Mouse (Mus musculus): ENCODE data around the gene Pabpc1l. TPM values are rescaled to one million over a fixed set of nuclear protein-coding genes. Genes with fewer than 3 reads are reported as not detected.

Pabpc1l gene
- polyA plus RNA-seq, 1 experiment from 2014 or later = 0.17 TPM

- ATAC-seq = no peak
- no peaks in the 10 kb centered on the region for H3K9me3 ChIP-seq (replicated peaks)
- H3K27ac ChIP-seq = no peak overlapping the region
- peaks cover 67% of the 10 kb centered on the region for H3K36me3 ChIP-seq
- H3K9ac ChIP-seq = peak overlapping the region; percentile 17; the same call in 1 of the 2 replicates
- H3K4me3 ChIP-seq = no peak overlapping the region
- H3K4me1 ChIP-seq = no peaks in the 10 kb centered on the region
- 55% methylated on average over 7 of the region's 7 CpGs for WGBS (ENCODE audit: insufficient replicate concordance)
- no peak overlapping the region for H3K4me2 ChIP-seq
- no peaks in the 10 kb centered on the region for H3K27me3 ChIP-seq (replicated peaks)
Observed at GRCm38 (mm10) chr2:164094152-164094551, 68.9 kb downstream of the Pabpc1l start.

DNA sequence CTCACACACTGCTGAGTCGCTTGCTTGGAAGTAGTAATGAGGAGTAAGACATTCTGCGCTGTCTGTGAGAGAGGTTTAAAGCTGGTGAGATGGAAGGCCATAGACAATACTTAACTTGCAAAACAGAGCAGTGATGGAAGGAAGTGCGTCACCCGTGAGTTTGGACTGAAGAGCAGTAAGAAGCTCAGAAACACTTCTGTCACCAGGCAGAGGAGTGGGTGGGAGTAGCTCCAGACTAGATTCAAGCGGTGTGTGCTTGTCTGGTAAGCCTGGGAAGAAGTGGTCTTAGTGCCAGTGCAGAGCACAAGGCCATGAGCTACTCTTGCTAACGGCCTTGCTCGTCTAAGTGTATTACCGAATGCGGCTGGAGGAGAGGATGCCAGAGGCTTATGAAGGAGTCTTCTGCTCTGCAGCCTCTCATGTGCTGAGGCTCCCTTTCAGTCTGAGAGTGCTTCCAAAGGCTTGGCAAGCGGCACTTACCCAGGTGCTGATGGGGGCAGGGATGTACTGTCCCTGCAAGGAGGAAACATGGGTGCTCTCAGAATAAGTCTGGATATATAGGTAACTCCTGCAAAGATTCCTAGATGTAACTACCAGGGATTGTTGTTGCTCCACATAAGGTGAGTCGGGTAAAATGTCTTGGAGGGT lies 73.5 kb downstream of the Pabpc1l start:
- H3K4me2 ChIP-seq = no peak overlapping the region
- H3K4me3 ChIP-seq = no peak overlapping the region
- ATAC-seq = no peak
- H3K4me1 ChIP-seq = no peaks in the 10 kb centered on the region
- peaks cover 81% of the 10 kb centered on the region for H3K36me3 ChIP-seq
- H3K9ac ChIP-seq = no peak overlapping the region
- H3K27me3 ChIP-seq (replicated peaks) = no peaks in the 10 kb centered on the region
- 88% methylated on average over 11 of the region's 11 CpGs for WGBS (ENCODE audit: insufficient replicate concordance)
- H3K9me3 ChIP-seq (replicated peaks) = no peaks in the 10 kb centered on the region
- no peak overlapping the region for H3K27ac ChIP-seq

Other genes with a start within 250 kb of the Pabpc1l start
- 0.14 and 0.15 TPM in 2 replicates for gene Ccn5, start 204.6 kb upstream of the Pabpc1l start, polyA plus RNA-seq (2016; fragmentation: Nextera tagmentation; extraction: Ambion mirVana)
- gene Kcnk15, start 171.8 kb upstream of the Pabpc1l start, polyA plus RNA-seq (2016; fragmentation: Nextera tagmentation; extraction: Ambion mirVana) = not detected in 2 replicates
- 0.07 and 0.11 TPM in 2 replicates for gene Rims4, start 106.8 kb upstream of the Pabpc1l start, polyA plus RNA-seq (2016; fragmentation: Nextera tagmentation; extraction: Ambion mirVana)
- gene Ywhab, start 30.5 kb upstream of the Pabpc1l start, polyA plus RNA-seq (2016; fragmentation: Nextera tagmentation; extraction: Ambion mirVana) = 154 and 161 TPM in 2 replicates
- 20.7 and 21.0 TPM in 2 replicates for gene Stk4, start 44.9 kb downstream of the Pabpc1l start, polyA plus RNA-seq (2016; fragmentation: Nextera tagmentation; extraction: Ambion mirVana)
- gene Tomm34, start 45.7 kb downstream of the Pabpc1l start, polyA plus RNA-seq (2016; fragmentation: Nextera tagmentation; extraction: Ambion mirVana) = 32.4 TPM in 2 replicates
- not detected in 2 replicates for gene Kcns1, start 145.7 kb downstream of the Pabpc1l start, polyA plus RNA-seq (2016; fragmentation: Nextera tagmentation; extraction: Ambion mirVana)
- not detected in 2 replicates for gene Wfdc5, start 157.3 kb downstream of the Pabpc1l start, polyA plus RNA-seq (2016; fragmentation: Nextera tagmentation; extraction: Ambion mirVana)
- gene Wfdc12, start 165.2 kb downstream of the Pabpc1l start, polyA plus RNA-seq (2016; fragmentation: Nextera tagmentation; extraction: Ambion mirVana) = not detected in 2 replicates
- gene Wfdc15a, start 174.7 kb downstream of the Pabpc1l start, polyA plus RNA-seq (2016; fragmentation: Nextera tagmentation; extraction: Ambion mirVana) = not detected in 2 replicates
- gene Wfdc15b, start 196.2 kb downstream of the Pabpc1l start, polyA plus RNA-seq (2016; fragmentation: Nextera tagmentation; extraction: Ambion mirVana) = 0.30 TPM in 1 of 2 replicates, not detected in the other
- gene Svs2, start 213.0 kb downstream of the Pabpc1l start, polyA plus RNA-seq (2016; fragmentation: Nextera tagmentation; extraction: Ambion mirVana) = not detected in 2 replicates
- gene Svs3b, start 231.2 kb downstream of the Pabpc1l start, polyA plus RNA-seq (2016; fragmentation: Nextera tagmentation; extraction: Ambion mirVana) = not detected in 2 replicates